Mouse (Mus musculus): ENCODE results near the gene Iah1. TPM values are rescaled to one million over a fixed set of nuclear protein-coding genes. Genes with fewer than 3 reads are reported as not detected.
A peak's percentile ranks its signal among the peaks of the same experiment; 100 is the strongest.

Gene Iah1
- 40.2 and 43.8 TPM in 2 replicates for polyA plus RNA-seq (2015; fragmentation: Nextera tagmentation; extraction: Ambion mirVana)

DNA sequence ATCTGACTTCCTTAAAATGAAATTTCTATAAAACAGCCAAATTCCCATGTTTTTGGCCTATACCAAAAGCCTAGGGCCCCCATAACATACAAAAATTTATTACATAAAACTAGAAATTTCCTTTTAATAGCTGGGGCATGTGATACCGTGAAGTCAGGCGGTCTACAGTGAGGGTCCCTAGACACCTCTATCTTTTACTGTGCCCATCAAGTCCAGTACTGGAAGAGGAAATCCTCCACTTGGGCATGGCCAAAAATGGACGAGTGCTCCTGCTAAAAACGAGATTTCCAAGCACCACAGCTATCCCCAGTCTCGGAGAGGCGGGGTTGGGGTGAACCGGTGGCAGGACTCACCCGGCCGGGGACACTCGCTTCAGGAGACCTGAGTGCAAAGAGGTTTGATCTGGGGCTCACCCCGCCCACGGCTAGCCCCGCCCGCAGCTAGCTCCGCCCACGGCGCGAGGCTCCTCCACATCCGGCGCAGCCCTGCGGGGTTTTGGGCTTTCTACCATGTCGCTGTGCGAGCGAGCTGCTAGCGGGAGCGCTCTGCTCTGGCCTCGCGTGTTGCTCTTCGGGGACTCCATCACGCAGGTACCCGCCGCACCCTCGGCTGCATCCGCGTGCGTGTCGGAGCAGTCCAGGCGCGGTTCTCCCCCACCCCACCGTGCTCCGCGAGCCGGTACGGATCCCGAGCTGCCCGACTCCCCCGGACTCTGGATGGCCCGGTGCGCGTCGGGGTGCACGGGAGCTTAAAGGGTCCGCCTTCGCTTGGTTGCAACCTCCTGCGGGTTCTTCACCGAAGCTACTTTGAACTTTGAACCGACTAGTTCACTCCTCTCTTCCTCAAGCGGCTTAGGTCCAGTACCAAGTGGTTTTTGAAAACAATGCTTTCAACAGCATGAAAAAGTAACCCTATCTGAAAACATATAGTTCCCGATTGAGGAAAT, at the start of gene Iah1:
Iah1 (plus strand) TSS at position 467 of the 946 bp plus-strand sequence.
- H3K27ac ChIP-seq = peak within 1 kb of the TSS; percentile 79
- peak; percentile 82 for ATAC-seq (ENCODE audit: insufficient number of reproducible peaks, low FRiP score, low TSS enrichment, low read depth)
- H3K27me3 ChIP-seq = no peaks in the 10 kb centered on the region
- H3K4me1 ChIP-seq = peaks cover 6% of the 10 kb centered on the region; the same call in 1 of the 2 replicates
- 1% methylated on average over 58 of the region's 59 CpGs for WGBS
- peak within 1 kb of the TSS; percentile 70 for H3K4me3 ChIP-seq
- H3K36me3 ChIP-seq = peaks cover 55% of the 10 kb centered on the region
- H3K9me3 ChIP-seq = no peaks in the 10 kb centered on the region
- H3K4me2 ChIP-seq = peak within 1 kb of the TSS; percentile 73
- H3K9ac ChIP-seq = peak within 1 kb of the TSS; percentile 75

DNA sequence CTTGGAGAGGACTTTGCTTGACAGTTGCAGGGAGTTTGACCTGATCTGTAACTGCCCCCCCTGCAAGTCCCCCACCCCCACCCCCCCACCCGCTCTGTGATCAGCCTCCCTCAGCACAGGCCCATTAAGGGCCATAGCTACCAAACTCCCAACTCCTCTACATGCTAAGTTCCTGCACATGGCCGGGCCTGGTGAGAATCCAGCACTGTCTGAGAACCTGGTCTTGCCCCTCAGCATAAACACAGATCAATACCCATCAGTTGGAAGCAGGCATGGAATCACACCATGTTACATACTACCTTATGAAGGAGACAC, 49.4 kb upstream of the Iah1 start:
- no peaks in the 10 kb centered on the region for H3K4me1 ChIP-seq
- H3K9ac ChIP-seq = no peak overlapping the region
- WGBS = 70% methylated on average over 2 of the region's 2 CpGs
- H3K27ac ChIP-seq = no peak overlapping the region
- peak; percentile 3; the same call in 1 of the 2 replicates for ATAC-seq (ENCODE audit: insufficient number of reproducible peaks, low FRiP score, low TSS enrichment, low read depth)
- H3K9me3 ChIP-seq = no peaks in the 10 kb centered on the region
- H3K4me2 ChIP-seq = no peak overlapping the region
- peaks cover 58% of the 10 kb centered on the region for H3K36me3 ChIP-seq
- no peaks in the 10 kb centered on the region for H3K27me3 ChIP-seq
- no peak overlapping the region for H3K4me3 ChIP-seq

DNA sequence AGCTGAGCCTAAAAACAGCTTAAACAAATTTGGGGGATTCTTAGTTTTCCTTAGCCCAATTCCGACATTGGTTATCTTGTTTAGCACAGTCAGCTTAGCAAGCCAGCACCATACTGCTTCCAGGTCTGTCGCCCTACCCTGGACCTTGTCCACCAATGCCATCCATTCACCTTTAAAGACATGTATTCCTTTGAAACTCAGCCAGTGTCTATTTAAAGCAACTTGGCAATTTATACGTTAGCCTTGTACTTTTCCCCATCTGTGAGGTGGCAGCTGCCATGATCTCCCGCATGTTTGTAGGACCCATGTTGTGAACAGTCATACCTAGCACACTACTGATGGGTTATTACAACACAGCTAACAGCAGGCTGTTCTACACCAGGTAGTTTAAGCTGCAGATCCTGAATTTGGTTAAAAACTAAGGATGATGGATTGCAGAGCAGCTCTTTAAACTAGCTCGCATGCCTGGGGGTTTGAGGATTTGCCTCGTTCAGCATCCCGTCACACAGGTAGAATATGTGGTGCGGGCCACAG, 48.0 kb upstream of the Iah1 start:
- H3K4me3 ChIP-seq = no peak overlapping the region
- no peak for ATAC-seq (ENCODE audit: insufficient number of reproducible peaks, low FRiP score, low TSS enrichment, low read depth)
- WGBS = 83% methylated on average over 8 of the region's 8 CpGs
- no peaks in the 10 kb centered on the region for H3K9me3 ChIP-seq
- H3K27ac ChIP-seq = no peak overlapping the region
- H3K9ac ChIP-seq = no peak overlapping the region
- H3K27me3 ChIP-seq = no peaks in the 10 kb centered on the region
- H3K4me1 ChIP-seq = no peaks in the 10 kb centered on the region
- no peak overlapping the region for H3K4me2 ChIP-seq
- peaks cover 57% of the 10 kb centered on the region for H3K36me3 ChIP-seq

DNA sequence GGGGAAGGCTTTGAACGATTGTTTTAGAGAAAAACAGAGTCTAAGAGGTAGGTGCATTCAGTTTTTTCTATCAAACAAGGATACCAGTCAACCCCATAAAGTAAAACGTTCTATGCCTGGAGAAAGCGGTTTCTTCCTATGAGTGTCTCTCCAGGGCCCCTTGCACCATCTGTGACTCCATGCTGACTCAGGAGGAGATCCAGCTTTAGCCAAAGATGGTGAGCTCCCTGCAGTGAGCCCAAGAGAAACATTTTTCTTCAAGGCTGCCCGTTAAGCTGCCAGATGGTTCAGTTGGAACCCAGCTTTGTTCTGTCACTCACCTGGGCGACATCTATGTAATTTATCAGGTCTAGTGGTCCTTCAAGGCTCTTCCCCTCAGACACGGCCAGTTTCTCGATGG, 41.7 kb upstream of the Iah1 start:
- WGBS = 75% methylated on average over 7 of the region's 7 CpGs
- no peak overlapping the region for H3K4me2 ChIP-seq
- H3K27ac ChIP-seq = no peak overlapping the region
- no peaks in the 10 kb centered on the region for H3K4me1 ChIP-seq
- no peak overlapping the region for H3K4me3 ChIP-seq
- H3K27me3 ChIP-seq = no peaks in the 10 kb centered on the region
- no peak overlapping the region for H3K9ac ChIP-seq
- H3K9me3 ChIP-seq = no peaks in the 10 kb centered on the region
- peaks cover 26% of the 10 kb centered on the region for H3K36me3 ChIP-seq
- ATAC-seq (ENCODE audit: insufficient number of reproducible peaks, low FRiP score, low TSS enrichment, low read depth) = no peak

DNA sequence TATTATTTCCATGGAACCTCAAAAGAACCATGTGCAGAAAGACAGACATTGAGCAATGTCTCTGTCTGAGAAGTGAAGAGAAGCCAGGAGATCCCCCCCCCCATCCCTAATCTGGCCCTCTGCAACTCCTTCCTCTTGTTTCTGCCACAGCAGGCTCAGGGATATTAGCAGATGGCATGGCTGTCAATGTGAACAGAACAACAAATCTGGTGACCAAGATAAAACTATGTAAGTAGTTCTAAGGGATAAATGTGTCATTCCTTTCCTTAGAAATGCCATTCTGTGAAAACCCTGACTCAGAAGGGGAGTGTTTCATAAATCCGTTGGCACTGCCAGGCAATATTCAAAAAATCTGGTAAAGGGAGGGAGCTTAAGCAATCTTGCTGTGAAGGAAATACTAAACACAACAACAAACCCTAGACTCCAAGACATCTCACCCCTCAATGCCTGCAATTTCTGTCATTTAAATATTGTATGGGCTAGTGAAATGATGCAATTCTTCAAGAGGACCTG, 38.8 kb upstream of the Iah1 start:
- no peak for ATAC-seq (ENCODE audit: insufficient number of reproducible peaks, low FRiP score, low TSS enrichment, low read depth)
- WGBS = 80% methylated on average over 1 of the region's 1 CpGs
- Histone ChIP-seq H3K9me3 (no peaks in the 10 kb centered on the region), H3K27ac (no peak overlapping the region), H3K9ac (no peak overlapping the region), H3K4me2 (no peak overlapping the region), H3K27me3 (no peaks in the 10 kb centered on the region), H3K4me1 (no peaks in the 10 kb centered on the region), H3K36me3 (peaks cover 2% of the 10 kb centered on the region; the same call in 1 of the 2 replicates), H3K4me3 (no peak overlapping the region)

DNA sequence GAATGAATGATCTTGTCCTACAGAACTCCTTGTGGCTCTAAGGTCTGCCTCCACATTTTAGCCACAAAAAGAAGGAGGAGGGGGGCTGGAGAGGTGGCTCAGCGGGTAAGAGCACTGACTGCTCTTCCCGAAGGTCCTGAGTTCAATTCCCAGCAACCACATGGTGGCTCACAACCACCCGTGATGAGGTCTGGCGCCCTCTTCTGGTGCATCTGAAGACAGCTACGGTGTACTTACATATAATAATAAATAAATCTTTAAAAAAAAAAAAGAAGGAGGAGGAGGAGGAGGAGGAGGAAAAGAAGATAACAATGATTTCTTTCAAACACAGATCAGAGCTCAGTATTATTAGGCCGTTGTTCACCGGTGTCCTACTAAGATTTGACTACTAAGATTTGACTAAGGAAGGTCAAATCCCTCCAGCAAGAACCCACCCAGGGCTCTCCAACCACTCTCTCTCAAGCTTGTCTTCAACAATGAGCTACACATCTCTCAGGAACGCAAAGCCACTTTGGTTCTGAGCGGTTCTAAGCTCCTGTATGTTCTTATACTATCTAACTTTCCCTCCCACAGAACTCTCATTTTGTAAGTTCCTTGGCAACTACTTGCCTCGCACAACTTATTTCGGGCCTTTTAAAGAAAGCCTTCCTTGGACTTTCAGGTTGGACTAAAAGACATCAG, 31.3 kb upstream of the Iah1 start, which contains the start of gene Cpsf3:
Cpsf3 (plus strand) TSS at position 631 of the 681 bp plus-strand sequence.
- H3K4me2 ChIP-seq = peak within 1 kb of the TSS; percentile 84
- ATAC-seq (ENCODE audit: insufficient number of reproducible peaks, low FRiP score, low TSS enrichment, low read depth) = no peak
- H3K4me1 ChIP-seq = peaks cover 20% of the 10 kb centered on the region
- peaks cover 4% of the 10 kb centered on the region; the same call in 1 of the 2 replicates for H3K36me3 ChIP-seq
- H3K9ac ChIP-seq = peak within 1 kb of the TSS; percentile 92
- H3K4me3 ChIP-seq = peak within 1 kb of the TSS; percentile 79
- H3K27me3 ChIP-seq = no peaks in the 10 kb centered on the region
- H3K9me3 ChIP-seq = no peaks in the 10 kb centered on the region
- WGBS = 48% methylated on average over 11 of the region's 11 CpGs
- H3K27ac ChIP-seq = peak within 1 kb of the TSS; percentile 97

DNA sequence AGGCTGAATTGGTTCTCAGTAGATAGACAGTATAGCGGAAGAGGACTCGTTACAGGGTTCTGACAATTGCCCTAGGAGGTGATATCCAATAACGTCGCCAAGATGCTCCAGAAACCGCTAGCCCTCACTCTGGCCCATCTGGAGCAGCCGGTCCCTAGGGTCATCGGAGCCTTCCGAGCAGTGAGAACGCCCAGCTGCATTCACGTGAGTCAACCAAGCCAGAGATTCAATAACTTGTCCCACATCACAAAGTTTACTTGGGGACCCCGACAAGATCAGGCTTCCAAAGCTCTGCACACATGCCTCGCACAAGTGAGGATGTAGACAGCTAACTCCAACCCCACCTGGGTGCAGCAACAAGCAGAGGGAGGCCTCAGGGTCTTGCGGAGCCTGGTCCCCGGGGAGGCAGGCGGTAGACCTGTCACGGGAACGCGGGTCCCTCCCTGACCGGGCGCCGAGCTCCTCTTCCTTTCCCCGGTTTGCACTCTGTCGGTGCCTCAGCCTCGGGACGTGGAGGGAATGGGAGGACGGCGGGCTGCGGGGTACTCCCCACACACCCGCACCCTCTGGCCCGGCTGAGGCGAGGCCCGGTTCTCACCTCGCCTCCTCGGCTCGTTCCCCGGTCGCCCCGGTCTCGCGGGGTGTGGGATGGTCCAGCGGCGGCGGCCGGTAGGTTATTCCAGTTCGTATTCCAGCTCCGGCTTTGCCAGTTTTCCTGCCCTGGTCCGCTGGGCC, 30.5 kb upstream of the Iah1 start:
- peak overlapping the region; percentile 97 for H3K27ac ChIP-seq
- under 1% methylated on average over 46 of the region's 47 CpGs for WGBS
- H3K4me3 ChIP-seq = peak overlapping the region; percentile 79
- no peaks in the 10 kb centered on the region for H3K27me3 ChIP-seq
- peaks cover 6% of the 10 kb centered on the region; the same call in 1 of the 2 replicates for H3K36me3 ChIP-seq
- peaks cover 20% of the 10 kb centered on the region for H3K4me1 ChIP-seq
- H3K9ac ChIP-seq = peak overlapping the region; percentile 76
- H3K9me3 ChIP-seq = no peaks in the 10 kb centered on the region
- H3K4me2 ChIP-seq = peak overlapping the region; percentile 84
- no peak; the same call in 1 of the 2 replicates for ATAC-seq (ENCODE audit: insufficient number of reproducible peaks, low FRiP score, low TSS enrichment, low read depth)

DNA sequence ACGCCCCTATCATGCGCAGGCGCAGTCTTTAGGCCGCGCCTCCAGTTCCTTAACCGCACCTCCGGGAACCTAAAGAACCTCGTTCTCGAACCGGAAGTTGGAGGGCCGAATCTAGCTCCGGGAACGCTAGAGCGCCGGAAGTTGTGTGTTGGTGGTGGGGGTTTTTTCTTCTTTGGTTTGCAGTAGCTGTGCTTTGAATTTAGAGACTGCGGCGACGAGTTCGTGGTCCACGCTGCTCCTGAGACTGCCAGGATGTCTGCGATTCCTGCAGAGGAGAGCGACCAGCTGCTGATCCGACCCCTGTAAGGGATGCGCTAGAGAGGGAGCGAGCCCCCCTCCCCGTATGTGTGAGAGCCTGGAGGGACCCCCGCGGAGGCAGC, 30.0 kb upstream of the Iah1 start, which contains the start of gene Itgb1bp1:
Itgb1bp1 (minus strand) TSS at position 42 of the 380 bp plus-strand sequence.
- peak within 1 kb of the TSS; percentile 92 for H3K9ac ChIP-seq
- H3K36me3 ChIP-seq = peaks cover 10% of the 10 kb centered on the region
- peak within 1 kb of the TSS; percentile 84 for H3K4me2 ChIP-seq
- no peaks in the 10 kb centered on the region for H3K27me3 ChIP-seq
- peak; percentile 95 for ATAC-seq (ENCODE audit: insufficient number of reproducible peaks, low FRiP score, low TSS enrichment, low read depth)
- under 1% methylated on average over 28 of the region's 28 CpGs for WGBS
- peak within 1 kb of the TSS; percentile 79 for H3K4me3 ChIP-seq
- H3K27ac ChIP-seq = peak within 1 kb of the TSS; percentile 97
- H3K4me1 ChIP-seq = peaks cover 20% of the 10 kb centered on the region
- no peaks in the 10 kb centered on the region for H3K9me3 ChIP-seq

DNA sequence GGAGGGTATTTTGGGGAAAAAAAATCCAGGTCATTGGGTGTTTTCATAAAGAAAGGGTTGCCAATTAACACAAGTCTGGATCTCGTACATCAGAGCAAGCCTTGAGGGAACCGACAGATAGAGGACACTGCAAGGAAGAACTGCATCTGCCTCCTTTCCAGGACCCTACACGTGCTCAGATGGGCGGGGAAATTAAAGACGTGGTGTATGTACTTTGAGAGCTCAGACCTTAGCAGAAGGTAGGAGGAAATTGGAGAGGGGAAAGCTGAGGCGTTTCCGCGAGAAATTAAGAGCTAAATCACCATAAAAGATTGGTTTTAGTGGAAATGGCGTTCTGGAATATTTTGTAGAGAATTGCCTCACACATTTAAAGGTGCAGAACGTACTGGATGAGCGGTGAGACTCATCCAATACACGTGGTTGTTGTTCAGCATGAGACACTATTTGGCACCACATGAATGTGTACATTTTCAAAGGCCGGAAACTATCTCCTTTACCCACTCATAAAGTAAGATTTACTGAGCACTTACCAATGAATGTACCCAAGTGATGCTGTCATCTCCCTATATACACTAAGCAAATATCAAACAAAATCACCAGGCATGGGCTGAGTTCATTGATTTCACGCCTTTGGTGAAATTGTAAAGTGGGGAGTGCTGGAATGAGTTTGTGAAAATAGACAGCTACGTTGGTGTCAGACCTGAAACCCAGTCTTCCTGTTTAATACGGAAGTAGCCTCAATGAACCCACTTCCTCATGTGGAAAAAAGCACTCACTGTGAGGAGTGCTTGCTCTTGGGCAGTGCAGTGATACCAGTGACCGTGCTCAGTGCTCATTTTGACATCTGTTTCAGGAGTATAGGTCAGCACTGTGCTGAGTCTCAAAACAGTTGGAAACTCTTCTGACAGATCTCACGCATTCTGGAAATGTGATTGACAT, 29.2 kb upstream of the Iah1 start:
- Histone ChIP-seq H3K36me3 (peaks cover 18% of the 10 kb centered on the region), H3K4me3 (peak overlapping the region; percentile 79), H3K9me3 (no peaks in the 10 kb centered on the region), H3K4me2 (peak overlapping the region; percentile 70), H3K27ac (peak overlapping the region; percentile 97), H3K27me3 (no peaks in the 10 kb centered on the region), H3K4me1 (peaks cover 20% of the 10 kb centered on the region), H3K9ac (peak overlapping the region; percentile 92)
- 31% methylated on average over 18 of the region's 18 CpGs for WGBS
- no peak for ATAC-seq (ENCODE audit: insufficient number of reproducible peaks, low FRiP score, low TSS enrichment, low read depth)

DNA sequence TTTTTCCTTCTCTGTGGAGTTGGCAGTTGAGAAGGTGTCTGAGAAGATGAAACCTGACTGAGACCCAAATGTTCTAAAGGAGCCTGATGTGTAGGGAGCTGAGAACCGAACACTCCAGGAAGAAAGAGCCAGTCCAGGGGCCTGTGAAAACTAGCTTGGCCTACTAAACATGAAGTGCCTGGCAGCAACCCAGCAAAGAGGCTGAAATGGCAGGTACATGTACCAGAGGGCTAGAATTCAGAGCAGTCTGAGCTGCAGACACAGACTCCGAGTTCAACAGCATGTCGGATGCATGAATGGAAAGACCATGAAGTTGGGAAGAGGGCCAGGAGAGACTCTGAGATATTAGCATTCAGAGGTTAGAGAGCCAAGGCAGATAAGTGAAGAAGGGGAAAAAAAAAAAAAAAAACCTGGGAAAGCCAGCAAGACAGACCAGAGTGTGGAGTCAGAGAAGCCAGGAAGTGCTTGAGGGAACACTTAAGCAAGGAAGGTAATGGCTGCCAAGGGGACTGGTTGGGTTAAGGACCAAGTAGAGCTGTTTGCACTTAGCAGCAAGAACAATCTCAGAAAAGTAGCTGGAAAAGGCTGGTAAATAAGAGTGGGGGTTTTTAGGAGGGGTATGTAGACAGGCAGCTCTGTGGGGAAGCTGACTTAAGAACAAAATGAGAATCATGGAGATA, 27.3 kb upstream of the Iah1 start:
- peaks cover 20% of the 10 kb centered on the region for H3K4me1 ChIP-seq
- H3K9me3 ChIP-seq = no peaks in the 10 kb centered on the region
- 80% methylated on average over 3 of the region's 3 CpGs for WGBS
- H3K27ac ChIP-seq = no peak overlapping the region
- H3K36me3 ChIP-seq = peaks cover 36% of the 10 kb centered on the region
- H3K9ac ChIP-seq = no peak overlapping the region
- ATAC-seq (ENCODE audit: insufficient number of reproducible peaks, low FRiP score, low TSS enrichment, low read depth) = no peak
- H3K4me3 ChIP-seq = no peak overlapping the region
- H3K27me3 ChIP-seq = no peaks in the 10 kb centered on the region
- no peak overlapping the region for H3K4me2 ChIP-seq
